Mouse (Mus musculus) megakaryocyte-erythroid progenitor cell, adult 5-6 weeks (primary cell): ENCODE data around the gene Ccdc157. TPM values are rescaled to one million over a fixed set of nuclear protein-coding genes. Genes with fewer than 3 reads are reported as not detected.
"Not testable (repeated sequence)": the region's sequence is repeated elsewhere in the genome, so short reads cannot be mapped to it uniquely, and the experiment has no call there.

Experiments used
- ATAC-seq: replicated peaks from 2 replicates; pipeline ENCODE4 v1.8.0; 2016; ENCODE audit warnings: mild to moderate bottlenecking, inconsistent platforms; ENCODE audit not compliant: severe bottlenecking, poor library complexity, low FRiP score, low TSS enrichment
- total RNA-seq, 2 experiments: library from RNA; stranded (forward) in 1 of 2; stranded (reverse) in 1 of 2; fragments of 200-1000, 215-1000 nt in 1 of 2; fragments of >200 nt in 1 of 2; fragmentation: Nextera tagmentation in 1 of 2; gene quantifications; 2 replicates each; pipeline ENCODE4 v1.2.3; 2014 to 2017

The Ccdc157 gene
- 0.48 and 2.6 TPM in 2 replicates for total RNA-seq (2014; fragmentation: Nextera tagmentation)
- total RNA-seq (2017) = 0.80 and 2.9 TPM in 2 replicates

DNA sequence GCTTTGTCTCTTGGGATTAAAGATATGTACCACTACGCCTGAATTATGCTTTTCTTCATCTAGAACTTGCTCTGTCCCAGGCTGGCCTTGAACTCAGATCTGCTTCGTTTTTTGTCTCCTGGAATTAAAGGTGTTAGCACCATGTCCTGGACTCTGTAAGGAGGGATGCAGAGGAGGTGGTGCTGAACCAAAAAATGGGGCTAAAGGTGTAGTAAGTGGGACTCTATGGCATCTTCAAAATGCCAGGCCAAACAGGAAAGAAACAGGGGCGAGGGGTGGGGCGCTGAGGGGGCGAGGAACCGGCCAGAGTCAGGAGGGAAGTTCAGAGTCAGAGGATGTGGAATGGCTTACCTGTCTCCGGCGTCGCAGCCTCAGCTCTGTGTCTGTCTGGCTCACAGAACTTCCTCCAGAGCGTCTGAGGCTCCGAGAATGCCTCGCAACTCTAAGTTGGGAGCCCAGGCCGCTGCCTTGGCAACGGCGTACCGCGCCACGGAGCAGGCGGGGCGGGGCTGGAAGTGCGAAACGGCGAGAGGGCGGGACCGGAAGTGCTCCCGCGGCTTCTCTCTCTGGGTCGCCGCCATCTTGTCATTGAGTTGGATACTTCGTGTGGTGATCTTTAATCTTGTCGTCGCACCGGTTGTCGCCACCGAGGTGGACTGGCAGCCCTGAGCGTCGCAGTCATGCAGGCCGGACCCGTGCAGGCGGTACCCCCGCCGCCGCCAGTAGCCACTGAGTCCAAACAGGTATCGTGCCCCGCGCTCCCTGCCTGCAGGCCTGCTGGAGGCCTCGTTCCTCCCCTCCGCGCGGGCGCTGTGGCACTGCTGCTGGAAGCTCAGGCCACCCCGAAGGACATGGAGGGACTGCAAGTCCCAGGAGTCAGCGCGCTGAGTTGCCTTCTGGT is at the start of gene Ccdc157, which contains the start of gene Sf3a1:
TSS of gene Ccdc157 (minus strand) at position 486 of the 901 bp plus-strand sequence.
TSS of gene Sf3a1 (plus strand) at position 543 of the 901 bp plus-strand sequence.
- ATAC-seq = peak; percentile 93

DNA sequence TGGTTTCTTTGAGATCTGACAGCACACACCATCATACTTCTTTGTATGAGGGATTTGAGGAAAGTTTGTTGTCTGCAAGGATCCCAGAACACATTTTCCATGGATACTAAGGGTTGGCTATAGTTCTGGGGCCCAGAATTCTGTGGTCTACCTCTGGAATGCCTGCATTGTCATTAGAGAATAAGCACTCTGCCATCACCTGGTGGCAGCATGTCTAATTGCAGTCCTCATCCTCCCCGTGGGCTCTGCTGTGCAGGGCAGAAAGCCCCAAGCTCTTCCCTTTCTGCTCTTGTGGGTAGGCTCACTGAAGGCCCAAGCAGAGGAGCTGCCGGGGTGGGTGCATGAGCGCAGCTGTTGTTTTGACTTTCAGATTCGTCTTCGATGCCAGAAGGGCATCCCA is 49.5 kb upstream of the Ccdc157 start:
- peak; percentile 64 for ATAC-seq

DNA sequence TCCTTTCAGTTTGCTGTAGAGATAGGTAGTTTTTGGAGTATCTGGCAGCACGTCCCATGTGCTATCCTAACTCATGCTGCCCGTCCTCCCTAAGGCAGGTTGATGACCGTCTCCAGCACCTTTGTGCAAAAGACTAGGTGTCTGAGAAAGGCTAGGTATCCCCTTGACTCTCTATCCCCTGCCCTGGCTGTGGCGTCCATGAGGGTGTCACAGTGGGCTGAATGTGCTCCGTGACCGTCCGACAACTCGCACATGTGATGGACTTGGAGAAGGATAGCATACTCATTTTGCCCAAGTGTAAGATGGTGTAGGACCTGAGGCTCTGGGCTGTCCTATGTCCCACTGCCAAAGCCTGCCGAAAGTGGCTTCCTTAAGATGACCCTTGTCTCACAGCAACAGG is 47.6 kb upstream of the Ccdc157 start:
- ATAC-seq = no peak

DNA sequence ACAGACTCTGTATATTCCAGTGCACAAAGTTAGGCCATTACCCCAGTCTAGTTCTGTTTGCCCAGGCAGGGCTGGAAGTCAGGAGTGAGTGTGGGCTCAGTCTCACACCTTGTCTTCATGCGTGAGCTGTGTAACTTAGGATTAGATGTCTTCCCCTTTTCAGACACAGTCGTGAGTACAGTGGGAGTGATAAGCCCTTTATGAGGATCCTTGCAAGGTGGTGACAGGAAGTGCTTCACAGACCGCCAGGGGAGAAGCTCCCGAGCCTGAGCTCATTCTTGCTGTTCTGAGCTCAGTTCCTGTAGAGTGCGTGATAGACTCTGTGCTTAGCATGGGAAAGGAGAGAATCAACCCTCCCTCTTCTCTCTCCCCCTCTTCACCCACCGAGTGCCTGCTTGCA is 46.5 kb upstream of the Ccdc157 start:
- ATAC-seq = no peak

DNA sequence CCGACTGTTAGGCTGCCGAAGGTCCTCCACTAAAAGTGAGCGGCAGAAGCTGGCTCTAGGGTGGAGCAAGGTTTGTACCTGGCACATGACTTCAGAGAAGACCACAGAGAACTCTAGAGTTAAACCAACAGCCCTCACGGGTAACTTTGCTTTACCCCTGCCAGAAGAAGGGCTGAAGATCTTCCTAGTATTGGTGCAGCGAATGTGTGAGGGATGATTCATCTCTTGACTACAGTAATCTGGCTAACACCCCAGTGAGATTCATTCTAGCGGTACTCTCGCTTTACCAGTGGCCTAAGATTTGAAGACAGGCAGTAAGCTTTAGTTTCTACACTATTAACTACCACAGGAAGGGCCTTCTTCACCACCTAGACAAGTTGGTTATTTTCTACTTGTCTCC is 45.9 kb upstream of the Ccdc157 start:
- no peak for ATAC-seq

DNA sequence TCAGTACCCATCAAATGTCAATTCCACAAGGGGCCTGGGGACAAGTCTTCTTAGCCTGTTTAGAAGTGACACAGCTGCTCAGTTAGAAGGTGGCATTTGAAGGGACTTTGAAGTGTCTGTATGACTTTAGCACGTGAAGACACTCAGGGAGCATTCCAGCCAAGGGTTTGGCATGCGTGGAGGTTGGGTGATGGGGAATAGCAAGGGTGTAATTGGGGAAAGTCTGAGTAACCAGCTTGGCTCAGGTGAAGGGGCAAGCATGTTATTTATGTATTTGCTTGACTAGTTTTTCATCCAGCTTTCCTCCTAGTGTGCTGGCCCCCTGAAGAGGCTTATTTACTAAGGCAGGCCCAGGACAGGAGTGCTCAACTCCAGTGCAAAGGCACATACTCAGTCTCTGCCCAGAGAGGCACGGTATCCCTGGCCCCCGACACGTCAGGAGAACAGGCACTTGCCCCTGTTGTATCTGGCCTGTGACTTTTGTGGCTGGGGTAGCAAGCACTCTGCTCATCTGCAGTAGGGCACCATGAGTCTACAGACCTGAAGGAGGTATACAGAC is 45.1 kb upstream of the Ccdc157 start:
- ATAC-seq = no peak

DNA sequence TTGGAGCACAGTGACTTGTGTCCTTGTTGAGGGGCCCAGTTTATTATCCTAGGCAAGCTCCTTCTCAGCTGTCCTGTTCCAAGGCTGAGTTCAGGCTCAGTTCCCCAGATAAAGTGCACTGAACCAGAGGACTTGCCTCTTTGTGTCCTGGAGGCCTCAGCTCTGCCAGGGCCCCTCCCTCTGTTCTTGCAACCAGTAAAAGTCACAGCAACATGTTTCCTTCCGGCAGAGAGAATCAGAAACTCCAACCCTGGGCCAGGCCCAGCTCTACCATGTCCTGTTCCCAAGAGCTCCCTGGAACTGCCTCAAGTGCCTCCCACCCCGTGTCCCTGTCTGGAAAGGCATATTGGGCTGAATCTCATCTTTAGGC is 43.6 kb upstream of the Ccdc157 start:
- no peak for ATAC-seq

DNA sequence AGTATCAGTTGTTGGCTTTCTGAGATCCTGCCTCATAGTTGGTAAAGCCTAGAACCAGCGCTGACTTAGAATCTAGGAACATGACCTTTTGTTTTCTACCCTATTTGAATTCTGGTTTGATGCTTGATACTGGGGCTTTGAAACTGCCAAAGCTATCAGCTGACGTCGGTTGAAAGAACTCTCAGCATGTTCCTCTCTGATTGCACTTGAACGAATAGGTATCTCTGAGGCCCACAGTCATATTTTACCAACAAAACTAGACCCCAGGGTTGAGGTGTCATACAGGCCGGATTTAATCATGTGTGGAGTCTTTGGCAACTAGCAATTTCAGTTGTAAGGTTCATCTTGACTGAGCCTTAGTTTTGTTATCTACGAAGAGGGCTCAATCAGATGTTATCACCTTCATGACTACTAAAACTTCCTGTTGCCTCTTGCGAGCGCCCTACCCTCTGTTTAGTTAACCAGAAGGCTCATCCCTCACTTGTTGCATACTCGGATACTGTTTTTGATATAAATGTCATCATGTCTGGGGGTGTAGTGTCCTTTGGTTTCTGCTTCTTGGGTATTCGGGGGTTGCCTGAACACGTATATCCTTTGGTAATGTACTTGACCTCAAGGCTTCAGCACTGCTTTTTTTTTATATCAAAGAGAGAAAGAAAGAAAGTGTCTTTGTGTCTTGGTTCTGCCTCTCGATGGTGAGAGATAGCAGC is 43.1 kb upstream of the Ccdc157 start:
- ATAC-seq = no peak

DNA sequence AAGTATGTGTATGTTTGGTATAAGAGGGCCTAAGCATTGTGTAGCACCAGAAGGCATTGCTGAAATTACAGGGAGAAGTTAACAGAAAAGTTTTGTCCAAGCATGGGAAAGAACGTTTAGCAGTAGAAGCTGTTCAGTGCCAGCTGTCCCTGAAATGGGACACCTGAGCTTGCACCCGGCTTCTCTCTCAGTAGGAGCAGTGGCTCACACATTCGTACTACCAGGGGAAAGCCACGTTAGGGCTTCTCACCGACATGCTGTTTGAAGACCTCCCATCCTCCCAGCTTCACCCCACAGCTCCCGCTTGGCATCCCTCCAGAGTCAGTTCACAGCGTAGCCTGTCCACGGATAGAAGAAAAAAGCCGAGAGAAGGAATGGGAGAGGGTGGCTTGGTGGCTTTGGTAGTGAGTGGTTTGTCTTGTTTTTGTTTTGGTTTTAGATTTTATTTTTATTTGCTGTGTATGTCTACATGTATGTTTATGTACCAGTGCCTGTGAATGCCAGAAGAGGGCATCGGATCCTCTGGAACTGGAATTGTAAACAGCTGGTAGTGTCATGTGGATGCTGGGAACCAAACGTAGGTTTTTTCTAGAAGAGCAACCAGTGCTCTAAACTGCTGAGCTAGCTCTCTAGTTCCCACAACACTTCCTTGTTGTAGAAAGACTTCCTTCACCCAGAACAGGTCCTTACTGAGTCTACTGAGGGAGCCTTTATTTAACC is 42.0 kb upstream of the Ccdc157 start:
- ATAC-seq = no peak

DNA sequence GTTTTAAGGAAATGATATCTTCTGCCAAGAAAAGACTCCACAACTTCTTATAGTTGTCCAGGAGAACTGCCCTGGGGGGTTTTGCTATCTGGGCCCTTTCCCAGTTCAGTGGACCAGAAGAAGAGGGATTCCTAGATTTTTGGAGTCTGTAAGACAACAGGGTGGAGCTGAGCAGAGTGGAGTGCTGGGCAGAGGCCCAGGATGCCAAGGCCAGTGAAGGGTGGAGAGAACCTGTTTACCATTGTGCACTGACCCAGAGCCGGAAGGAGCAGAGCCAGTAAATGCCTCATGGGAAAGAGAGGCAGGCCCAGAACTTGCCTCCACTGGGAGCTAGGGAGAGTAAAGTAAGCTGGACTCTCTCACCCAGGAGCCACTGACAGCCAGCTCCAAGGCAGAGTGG is 37.6 kb upstream of the Ccdc157 start:
- no peak for ATAC-seq

DNA sequence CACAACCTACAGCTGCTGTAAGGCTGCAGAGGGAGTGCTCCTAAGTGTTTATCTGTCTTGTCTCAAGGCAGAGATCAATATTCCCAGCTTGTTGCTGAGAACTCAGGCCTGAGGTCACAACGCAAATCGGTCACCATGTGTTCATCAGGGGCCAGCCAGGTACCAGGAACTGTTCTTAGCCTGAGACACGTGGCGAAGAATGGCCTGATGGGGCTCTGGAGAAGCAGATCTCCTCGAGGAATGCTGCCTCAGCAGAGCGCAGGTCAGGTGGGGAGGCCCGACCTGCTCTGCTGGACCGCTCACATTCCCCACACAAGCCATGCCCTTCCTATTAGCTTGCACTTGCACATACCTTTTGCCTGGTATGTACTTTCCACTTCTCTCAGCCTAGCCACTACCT is 36.5 kb upstream of the Ccdc157 start:
- no peak for ATAC-seq

DNA sequence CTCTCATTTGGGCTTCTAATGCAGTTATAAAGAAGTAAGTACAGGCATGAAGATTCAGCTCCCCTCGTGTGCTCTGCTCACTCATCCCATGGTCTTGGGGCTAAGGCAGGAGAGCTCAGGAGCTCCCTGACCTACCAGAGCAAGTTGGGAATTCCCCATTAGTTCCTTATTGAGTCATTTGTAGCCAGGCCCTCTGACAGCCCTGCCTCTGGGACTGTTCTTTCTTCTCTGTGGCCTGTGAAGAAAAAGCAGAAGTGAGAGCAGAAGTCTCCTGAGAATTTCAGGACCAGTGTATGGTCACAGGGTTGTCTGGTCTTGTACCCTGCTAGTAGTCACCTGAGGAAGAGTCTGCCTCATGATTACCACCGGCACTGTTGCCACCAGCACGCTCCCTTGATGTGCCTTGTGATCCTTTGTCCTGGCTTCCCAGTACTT is 35.5 kb upstream of the Ccdc157 start:
- ATAC-seq = no peak

DNA sequence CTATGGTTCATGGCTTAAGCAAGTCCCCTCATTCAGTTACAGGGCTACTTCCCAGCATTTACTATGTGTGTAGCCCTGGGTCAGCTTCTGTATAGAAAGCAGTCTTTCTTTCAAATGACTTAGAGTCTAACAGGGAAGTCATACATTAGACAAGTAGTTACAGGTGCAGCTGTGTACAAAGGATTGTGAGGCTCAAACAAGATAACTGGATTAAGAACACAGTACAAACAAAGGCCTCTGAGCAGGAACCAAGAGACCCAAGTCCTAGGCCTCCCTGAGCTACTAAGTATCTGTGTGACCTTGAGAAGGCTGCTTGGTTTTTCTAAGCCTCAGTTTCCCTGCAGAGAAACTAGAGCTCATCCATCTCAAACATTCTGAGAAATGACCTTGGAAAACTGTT is 33.3 kb upstream of the Ccdc157 start:
- ATAC-seq = no peak

DNA sequence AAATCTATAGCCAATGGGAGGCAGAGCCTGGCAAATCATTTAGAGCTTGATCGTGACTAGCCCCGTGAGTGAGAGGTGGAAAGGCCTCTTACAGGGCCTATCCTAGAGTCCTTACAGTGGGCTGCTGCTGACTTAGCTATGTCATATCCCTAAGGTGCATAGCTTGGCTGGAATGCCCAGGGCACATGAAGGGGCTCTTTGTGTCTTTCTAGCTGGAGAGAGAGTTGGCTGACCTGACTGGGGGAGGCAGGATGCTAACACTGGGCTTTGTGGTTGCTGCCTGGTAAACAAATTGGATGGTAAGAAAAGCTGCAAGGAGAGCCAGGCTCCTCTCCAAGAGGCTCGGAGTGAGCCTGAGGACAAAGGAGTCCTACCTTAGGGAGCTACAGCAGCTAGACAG is 32.7 kb upstream of the Ccdc157 start:
- no peak for ATAC-seq

DNA sequence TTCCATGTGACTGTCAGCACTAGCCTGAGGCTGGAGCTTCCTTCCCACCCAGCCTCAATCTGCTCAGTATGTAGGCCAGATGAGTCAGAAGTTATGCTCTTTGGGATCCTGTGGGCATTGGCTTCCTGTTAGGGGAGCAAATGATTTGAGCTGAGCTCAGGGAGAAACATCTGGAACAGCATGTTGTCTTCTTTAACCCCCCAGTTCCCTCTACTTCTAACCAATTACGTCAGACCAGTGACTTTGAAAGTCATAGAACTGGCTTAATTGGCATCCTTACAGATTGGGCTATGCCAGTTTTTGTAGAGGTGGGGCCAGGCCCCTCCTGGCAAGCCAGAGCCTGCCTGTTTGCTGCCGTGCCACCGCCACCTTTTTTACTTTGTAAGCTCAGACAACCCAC is 30.6 kb upstream of the Ccdc157 start:
- ATAC-seq = no peak

DNA sequence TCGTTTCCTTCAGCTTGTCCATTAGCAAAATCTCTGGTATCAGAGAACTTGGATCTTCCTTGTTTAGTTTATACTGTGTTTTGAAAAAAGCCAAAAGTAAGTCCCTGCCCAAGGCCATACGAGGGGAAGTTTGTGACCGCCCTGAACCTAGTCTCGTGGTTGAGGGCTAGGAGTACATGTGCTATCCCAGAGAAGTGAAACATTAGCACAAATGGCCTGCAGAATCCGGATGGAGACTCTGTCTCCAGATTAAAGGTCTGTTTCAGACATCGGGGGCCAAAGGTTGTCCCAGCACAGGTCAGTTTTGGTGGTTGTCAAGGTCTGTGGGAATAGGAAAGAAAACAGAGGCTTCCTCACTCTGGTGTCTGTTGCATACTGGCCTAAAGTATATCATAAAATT is 29.1 kb upstream of the Ccdc157 start:
- ATAC-seq = no peak

DNA sequence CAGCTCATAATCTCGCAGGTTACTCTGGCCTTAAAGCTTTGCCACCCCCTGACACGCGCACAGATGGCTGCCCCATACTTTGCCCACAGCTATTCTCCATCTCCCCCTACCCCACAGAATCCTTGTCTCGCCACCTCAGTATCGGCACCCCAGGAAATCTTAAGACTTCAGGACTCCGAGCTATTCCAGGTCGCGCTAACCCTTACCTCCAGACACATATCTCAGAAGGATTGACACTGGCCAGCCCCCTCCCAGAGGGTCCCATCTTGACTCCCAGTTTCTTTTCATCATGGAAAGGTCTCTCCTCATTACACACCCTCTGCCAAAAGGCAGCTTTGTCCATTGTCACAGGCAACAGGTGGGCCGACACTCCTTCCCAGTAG is 27.2 kb upstream of the Ccdc157 start:
- no peak for ATAC-seq

DNA sequence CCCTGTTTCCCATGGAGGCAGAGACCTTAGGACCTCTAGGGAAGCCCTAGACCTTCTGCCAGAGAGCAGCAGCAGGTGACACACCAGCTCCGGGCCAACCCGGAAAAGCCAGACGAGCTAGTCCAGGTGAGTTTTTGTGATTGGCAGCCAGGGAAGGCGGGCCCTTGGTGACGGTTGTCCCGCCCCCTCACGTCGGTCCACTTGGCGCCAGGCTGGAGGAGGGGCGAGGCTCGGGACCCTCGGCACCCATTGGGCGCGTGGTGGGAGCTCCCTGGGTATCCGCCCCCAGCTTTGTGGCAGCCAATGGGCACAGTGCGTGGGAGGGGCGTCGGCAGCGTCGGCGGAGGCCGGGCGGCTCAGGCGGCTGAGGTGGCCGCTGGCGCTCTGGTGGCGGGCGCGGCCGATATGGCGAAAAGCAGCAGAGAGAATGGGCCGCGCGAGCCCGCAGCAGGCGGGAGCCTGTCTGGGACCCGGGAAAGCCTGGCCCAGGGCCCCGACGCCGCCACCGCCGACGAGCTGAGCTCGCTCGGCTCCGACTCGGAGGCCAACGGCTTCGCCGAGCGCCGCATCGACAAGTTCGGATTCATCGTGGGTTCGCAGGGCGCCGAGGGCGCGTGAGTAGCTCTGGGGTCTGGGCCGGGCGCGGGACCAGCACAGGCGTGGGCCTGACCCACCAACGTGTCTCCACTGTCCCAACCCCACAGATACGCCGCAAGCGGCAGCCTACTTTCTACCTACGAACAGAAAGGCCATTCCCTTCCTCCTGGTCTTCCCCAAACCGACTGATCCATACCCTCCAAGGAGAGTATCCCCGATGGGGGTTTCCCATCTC is 26.6 kb upstream of the Ccdc157 start, which contains the start of gene Tbc1d10a:
TSS of gene Tbc1d10a (plus strand) at position 304 of the 832 bp plus-strand sequence.
- ATAC-seq = peak; percentile 100

DNA sequence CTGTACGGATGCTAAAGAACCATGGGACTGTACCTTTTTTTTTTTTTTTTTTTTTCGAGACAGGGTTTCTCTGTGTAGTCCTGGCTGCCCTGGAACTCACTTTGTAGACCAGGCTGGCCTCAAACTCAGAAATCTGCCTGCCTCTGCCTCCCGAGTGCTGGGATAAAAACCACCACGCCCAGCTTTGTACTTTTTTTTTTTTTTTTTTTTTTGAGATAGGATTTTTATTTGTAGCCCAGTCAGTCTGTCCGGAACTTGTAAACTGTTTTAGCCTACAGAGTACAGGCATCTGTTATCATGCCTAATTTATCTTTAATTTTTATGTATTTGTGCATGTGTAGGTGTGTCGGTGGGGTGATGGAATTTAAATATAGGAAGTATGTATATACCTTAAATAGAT is 25.4 kb upstream of the Ccdc157 start:
- not testable (repeated sequence) for ATAC-seq
